In the genomic region with DNA sequence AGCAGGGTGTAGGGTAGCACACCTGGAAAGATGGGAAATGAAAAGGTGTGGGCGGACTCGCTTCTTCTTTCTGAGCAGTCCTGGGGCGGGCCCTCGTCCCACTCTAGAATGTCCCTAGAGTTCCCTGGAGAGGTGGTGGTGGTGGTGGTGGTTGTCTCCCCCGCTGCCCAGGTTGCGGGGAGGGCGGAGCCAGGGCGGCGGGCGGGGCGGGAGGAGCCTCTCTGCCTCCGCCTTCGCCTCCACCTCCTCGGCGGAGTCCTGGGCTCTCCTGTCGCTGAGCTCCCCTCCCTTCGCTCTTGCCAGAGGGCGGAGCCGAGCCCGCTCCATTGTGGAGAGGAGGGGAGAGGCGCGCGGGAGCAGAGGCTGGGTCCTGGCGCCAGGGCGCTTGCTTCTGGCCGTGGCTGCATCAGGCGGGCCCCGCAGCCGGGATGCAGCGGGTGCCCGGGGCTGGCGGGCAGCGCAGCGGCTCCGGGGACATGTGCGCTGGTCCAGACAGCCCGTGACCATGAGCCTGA, we compare ENCODE assay signal across 8 mouse cellular contexts. TPM values are rescaled to one million over a fixed set of nuclear protein-coding genes. Genes with fewer than 3 reads are reported as not detected.
A peak's percentile ranks its signal among the peaks of the same experiment; 100 is the strongest.
DNase-seq lines count a peak whose midpoint lies in the region; ATAC-seq and TF ChIP-seq lines count a peak whose summit lies in the region.

No protein-coding gene starts in this region.

- H3K36me3 ChIP-seq in E14TG2a.4 (ENCODE audit: insufficient read depth, low read length): peaks cover 49% of the 10 kb centered on the region
- H3K36me3 ChIP-seq in forebrain, embryonic 10.5 days (replicated peaks): peaks cover 54% of the 10 kb centered on the region
- H3K36me3 ChIP-seq in heart, embryonic 16.5 days (ENCODE audit: control insufficient read depth, insufficient read depth): peaks cover 29% of the 10 kb centered on the region
- peaks cover 31% of the 10 kb centered on the region for H3K36me3 ChIP-seq in thymus, adult 2 months (ENCODE audit: control insufficient read depth, insufficient read depth, low read length)

- H3K4me3 ChIP-seq in E14TG2a.4 (replicated peaks; ENCODE audit: low read length): peak overlapping the region; percentile 89
- peak overlapping the region; percentile 80 for H3K4me3 ChIP-seq in forebrain, embryonic 10.5 days
- peak overlapping the region; percentile 77 for H3K4me3 ChIP-seq in heart, embryonic 16.5 days (ENCODE audit: low read length)
- peak overlapping the region; percentile 55 for H3K4me3 ChIP-seq in lung, adult 2 months (replicated peaks; ENCODE audit: extremely low read depth, low read depth, low read length)
- peak overlapping the region; percentile 36 for H3K4me3 ChIP-seq in thymus, adult 2 months (ENCODE audit: control insufficient read depth, insufficient read depth, low read length)

- TF ChIP-seq POLR2A in lung, adult 2 months (IDR thresholded peaks at IDR 0.05; ENCODE audit: borderline replicate concordance, extremely low read depth, low read depth, low read length): peak; percentile 4; the same call in 1 of the 2 replicates
- no peak for TF ChIP-seq POLR2A in thymus, adult 2 months (IDR thresholded peaks at IDR 0.05; ENCODE audit: control insufficient read depth, extremely low read depth, insufficient read depth, low read length, poor library complexity)

- no peak for TF ChIP-seq CTCF in E14TG2a.4 (conservative IDR thresholded peaks at IDR 0.05; ENCODE audit: low read length)
- TF ChIP-seq CTCF in lung, adult 2 months (IDR thresholded peaks at IDR 0.05; ENCODE audit: insufficient read depth, low read length): no peak
- TF ChIP-seq CTCF in thymus, adult 2 months (IDR thresholded peaks at IDR 0.05; ENCODE audit: borderline replicate concordance, control insufficient read depth, extremely low read depth, insufficient read depth, low read length, poor library complexity): no peak

- H3K4me1 ChIP-seq in E14TG2a.4 (replicated peaks; ENCODE audit: low read depth, low read length): peaks cover 68% of the 10 kb centered on the region
- peaks cover 61% of the 10 kb centered on the region for H3K4me1 ChIP-seq in forebrain, embryonic 10.5 days
- H3K4me1 ChIP-seq in heart, embryonic 16.5 days (ENCODE audit: control insufficient read depth, insufficient read depth, low read length): peaks cover 30% of the 10 kb centered on the region
- peaks cover 12% of the 10 kb centered on the region for H3K4me1 ChIP-seq in lung, adult 2 months (ENCODE audit: control insufficient read depth, insufficient read depth, low read length)
- peaks cover 25% of the 10 kb centered on the region for H3K4me1 ChIP-seq in thymus, adult 2 months (replicated peaks; ENCODE audit: control insufficient read depth, insufficient read depth, low read length)

- WGBS in forebrain, embryonic 10.5 days: 1% methylated on average over 36 of the region's 37 CpGs
- WGBS in heart, embryonic 16.5 days: 3% methylated on average over 32 of the region's 37 CpGs
- WGBS in lung, adult 2 months: 3% methylated on average over 35 of the region's 37 CpGs
- 6% methylated on average over 36 of the region's 37 CpGs for WGBS in thymus, adult 2 months

- peak overlapping the region; percentile 99 for H3K4me2 ChIP-seq in heart, embryonic 16.5 days (ENCODE audit: low read depth, low read length)

- no peaks in the 10 kb centered on the region for H3K9me3 ChIP-seq in E14TG2a.4 (ENCODE audit: low read length)
- no peaks in the 10 kb centered on the region for H3K9me3 ChIP-seq in forebrain, embryonic 10.5 days
- no peaks in the 10 kb centered on the region for H3K9me3 ChIP-seq in heart, embryonic 16.5 days (replicated peaks; ENCODE audit: control insufficient read depth, low read length)

- peak overlapping the region; percentile 86 for H3K9ac ChIP-seq in heart, embryonic 16.5 days (ENCODE audit: low read length)

- peak; percentile 69 for DNase-seq in c-Kit-positive CD71-negative TER-119-negative erythroid progenitor cells, embryonic 14.5 days (ENCODE audit: low read depth)
- peak; percentile 88 for DNase-seq in forebrain, embryonic 10.5 days (ENCODE audit: extremely low spot score, low spot score)
- DNase-seq in layer of hippocampus, adult 18-20 months (ENCODE audit: low spot score in 2 of 2): peak; percentile 83 to 87
- DNase-seq in lung, adult 2 months: peak; percentile 83
- peak; percentile 89 for DNase-seq in ovary, adult 18-20 months (ENCODE audit: low spot score)
- DNase-seq in thymus, adult 2 months: peak; percentile 75

- peak; percentile 53 for ATAC-seq in heart, embryonic 16.5 days (replicated peaks; ENCODE audit: extremely low read depth, insufficient read depth, low FRiP score)

- peak overlapping the region; percentile 95 for H3K27ac ChIP-seq in forebrain, embryonic 10.5 days
- peak overlapping the region; percentile 64 for H3K27ac ChIP-seq in heart, embryonic 16.5 days (ENCODE audit: low read length)
- H3K27ac ChIP-seq in thymus, adult 2 months (ENCODE audit: control insufficient read depth, insufficient read depth, low read length): no peak overlapping the region

- no peaks in the 10 kb centered on the region for H3K27me3 ChIP-seq in E14TG2a.4 (ENCODE audit: insufficient read depth, low read length)
- H3K27me3 ChIP-seq in forebrain, embryonic 10.5 days (ENCODE audit: poor library complexity, severe bottlenecking): no peaks in the 10 kb centered on the region
- H3K27me3 ChIP-seq in heart, embryonic 16.5 days (ENCODE audit: control insufficient read depth, insufficient read depth, low read length): no peaks in the 10 kb centered on the region
- no peaks in the 10 kb centered on the region for H3K27me3 ChIP-seq in thymus, adult 2 months (ENCODE audit: control insufficient read depth, insufficient read depth, low read length)

RNA-seq across cellular contexts. Expression of gene Mtmr4, which starts 3.4 kb away (rescaled TPM):
- polyA plus RNA-seq in forebrain, embryonic 10.5 days (2016; fragmentation: Nextera tagmentation; extraction: Ambion mirVana): 62.4 and 66.2 TPM in 2 replicates
- 14.8 and 16.5 TPM in 2 replicates for polyA plus RNA-seq in heart, embryonic 16.5 days (2015; fragmentation: Nextera tagmentation; extraction: Ambion mirVana)
- total RNA-seq in layer of hippocampus, adult 18-20 months (2021): 10 to 100 TPM; 91.7 to 96.4 TPM
- polyA plus RNA-seq in lung, adult 2 months (2012; rRNA removed): 21.0 and 22.1 TPM in 2 replicates
- 47.0 and 51.1 TPM in 2 replicates for polyA plus RNA-seq in thymus, adult 2 months (2012; rRNA removed)

RNA-seq across cellular contexts. Expression of gene Hsf5, which starts 21.6 kb away (rescaled TPM):
- 0.31 and 0.38 TPM in 2 replicates for polyA plus RNA-seq in forebrain, embryonic 10.5 days (2016; fragmentation: Nextera tagmentation; extraction: Ambion mirVana)
- 0.10 and 0.14 TPM in 2 replicates for polyA plus RNA-seq in heart, embryonic 16.5 days (2015; fragmentation: Nextera tagmentation; extraction: Ambion mirVana)
- total RNA-seq in layer of hippocampus, adult 18-20 months (2021): under 1 TPM; 0.47 to 0.66 TPM
- polyA plus RNA-seq in lung, adult 2 months (2012; rRNA removed): 0.02 TPM in 1 of 2 replicates, not detected in the other
- 0.04 and 0.05 TPM in 2 replicates for polyA plus RNA-seq in thymus, adult 2 months (2012; rRNA removed)

RNA-seq across cellular contexts. Expression of gene Sept4, which starts 26.7 kb away (rescaled TPM):
- 7.6 and 8.1 TPM in 2 replicates for polyA plus RNA-seq in forebrain, embryonic 10.5 days (2016; fragmentation: Nextera tagmentation; extraction: Ambion mirVana)
- polyA plus RNA-seq in heart, embryonic 16.5 days (2015; fragmentation: Nextera tagmentation; extraction: Ambion mirVana): 27.8 and 32.4 TPM in 2 replicates
- total RNA-seq in layer of hippocampus, adult 18-20 months (2021): 100 to 1,000 TPM; 172 to 222 TPM
- polyA plus RNA-seq in lung, adult 2 months (2012; rRNA removed): 149 and 238 TPM in 2 replicates
- 12.6 and 13.2 TPM in 2 replicates for polyA plus RNA-seq in thymus, adult 2 months (2012; rRNA removed)

RNA-seq across cellular contexts. Expression of gene Gm11492, which starts 28.9 kb away (rescaled TPM):
- not detected in 2 replicates for polyA plus RNA-seq in forebrain, embryonic 10.5 days (2016; fragmentation: Nextera tagmentation; extraction: Ambion mirVana)
- not detected in 2 replicates for polyA plus RNA-seq in heart, embryonic 16.5 days (2015; fragmentation: Nextera tagmentation; extraction: Ambion mirVana)
- not detected for total RNA-seq in layer of hippocampus, adult 18-20 months (2021)
- polyA plus RNA-seq in lung, adult 2 months (2012; rRNA removed): not detected in 2 replicates
- 0.06 TPM in 1 of 2 replicates, not detected in the other for polyA plus RNA-seq in thymus, adult 2 months (2012; rRNA removed)

Comparison
In these comparisons a context has a peak if more than half of its experiments do, and no peak if none do; other contexts are left out.
1. H3K4me3 ChIP-seq: peak in every context shown above with its lines; median percentile 89 in E14TG2a.4; 80 in forebrain, embryonic 10.5 days; 77 in heart, embryonic 16.5 days; 55 in lung, adult 2 months; 36 in thymus, adult 2 months.